Mouse (Mus musculus): ENCODE data around the gene Necab3. TPM values are rescaled to one million over a fixed set of nuclear protein-coding genes. Genes with fewer than 3 reads are reported as not detected.

Gene Necab3
- polyA plus RNA-seq, 1 experiment from 2014 or later: 17.4 TPM

DNA sequence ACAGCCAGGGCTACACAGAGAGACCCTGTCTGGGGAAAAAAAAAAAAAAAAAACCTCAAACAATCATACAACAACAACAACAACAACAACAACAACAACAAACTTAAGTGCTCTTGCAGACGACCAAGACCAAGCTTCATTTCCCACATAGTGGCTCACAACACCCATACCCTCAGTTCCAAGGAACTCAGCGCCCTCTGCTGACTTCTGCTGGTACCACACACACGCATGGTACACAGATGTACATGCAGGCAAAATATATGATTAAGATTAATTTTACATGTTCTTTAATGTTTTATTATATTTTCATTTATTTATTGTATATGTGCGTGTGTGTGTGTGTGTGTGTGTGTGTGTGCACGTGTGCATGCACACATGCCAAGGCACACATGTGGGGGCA is 27.7 kb upstream of the Necab3 start:
- Histone ChIP-seq H3K9me3 (no peaks in the 10 kb centered on the region), H3K4me1 (replicated peaks) (peaks cover 23% of the 10 kb centered on the region), H3K4me2 (no peak overlapping the region), H3K9ac (no peak overlapping the region), H3K36me3 (peaks cover 7% of the 10 kb centered on the region), H3K4me3 (no peak overlapping the region), H3K27me3 (no peaks in the 10 kb centered on the region), H3K27ac (replicated peaks) (no peak overlapping the region)
- ATAC-seq (ENCODE audit: low read depth): no peak
- WGBS: 69% methylated on average over 5 of the region's 5 CpGs

DNA sequence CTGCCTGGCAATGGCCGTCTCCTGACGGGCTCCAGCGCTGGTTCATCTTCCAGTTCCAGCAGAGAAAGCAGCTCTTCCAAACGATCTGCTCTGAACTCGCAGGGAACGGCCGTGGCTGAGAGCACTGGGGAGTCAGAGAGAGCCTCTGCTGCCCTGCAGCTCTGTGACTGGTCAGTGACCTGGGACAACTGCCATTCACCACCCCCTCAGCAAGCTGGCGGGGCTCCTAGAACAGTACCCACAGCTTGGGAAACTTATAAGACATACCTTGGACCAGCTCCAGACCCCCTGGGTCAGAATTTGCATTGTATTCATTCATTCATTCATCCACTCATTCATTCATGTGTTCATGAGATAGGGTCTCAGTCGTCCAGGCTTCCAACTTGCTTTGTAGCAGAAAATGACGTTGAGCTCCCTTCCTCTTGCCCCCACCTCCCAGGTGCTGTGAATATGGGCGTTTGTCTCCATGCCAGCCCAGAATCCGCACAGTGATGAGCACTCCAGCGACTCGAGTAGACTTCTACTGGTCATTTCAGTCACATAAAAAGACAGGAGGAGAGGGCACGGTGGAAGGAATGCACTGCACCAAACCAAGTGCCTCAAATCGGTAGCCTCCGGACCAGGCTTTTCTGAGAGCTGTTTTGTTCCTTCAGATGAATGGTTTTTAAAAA is 26.4 kb upstream of the Necab3 start:
- H3K9me3 ChIP-seq: no peaks in the 10 kb centered on the region
- H3K4me2 ChIP-seq: no peak overlapping the region
- H3K36me3 ChIP-seq: peaks cover 7% of the 10 kb centered on the region
- peaks cover 23% of the 10 kb centered on the region for H3K4me1 ChIP-seq (replicated peaks)
- H3K9ac ChIP-seq: 0 out of 2 replicates have a peak overlapping the region, but pooled peaks have one; percentile 12
- no peaks in the 10 kb centered on the region for H3K27me3 ChIP-seq
- no peak overlapping the region for H3K4me3 ChIP-seq
- no peak; the same call in 1 of the 2 replicates for ATAC-seq (ENCODE audit: low read depth)
- 58% methylated on average over 17 of the region's 17 CpGs for WGBS
- H3K27ac ChIP-seq (replicated peaks): peak overlapping the region; percentile 61; the same call in 1 of the 2 replicates

DNA sequence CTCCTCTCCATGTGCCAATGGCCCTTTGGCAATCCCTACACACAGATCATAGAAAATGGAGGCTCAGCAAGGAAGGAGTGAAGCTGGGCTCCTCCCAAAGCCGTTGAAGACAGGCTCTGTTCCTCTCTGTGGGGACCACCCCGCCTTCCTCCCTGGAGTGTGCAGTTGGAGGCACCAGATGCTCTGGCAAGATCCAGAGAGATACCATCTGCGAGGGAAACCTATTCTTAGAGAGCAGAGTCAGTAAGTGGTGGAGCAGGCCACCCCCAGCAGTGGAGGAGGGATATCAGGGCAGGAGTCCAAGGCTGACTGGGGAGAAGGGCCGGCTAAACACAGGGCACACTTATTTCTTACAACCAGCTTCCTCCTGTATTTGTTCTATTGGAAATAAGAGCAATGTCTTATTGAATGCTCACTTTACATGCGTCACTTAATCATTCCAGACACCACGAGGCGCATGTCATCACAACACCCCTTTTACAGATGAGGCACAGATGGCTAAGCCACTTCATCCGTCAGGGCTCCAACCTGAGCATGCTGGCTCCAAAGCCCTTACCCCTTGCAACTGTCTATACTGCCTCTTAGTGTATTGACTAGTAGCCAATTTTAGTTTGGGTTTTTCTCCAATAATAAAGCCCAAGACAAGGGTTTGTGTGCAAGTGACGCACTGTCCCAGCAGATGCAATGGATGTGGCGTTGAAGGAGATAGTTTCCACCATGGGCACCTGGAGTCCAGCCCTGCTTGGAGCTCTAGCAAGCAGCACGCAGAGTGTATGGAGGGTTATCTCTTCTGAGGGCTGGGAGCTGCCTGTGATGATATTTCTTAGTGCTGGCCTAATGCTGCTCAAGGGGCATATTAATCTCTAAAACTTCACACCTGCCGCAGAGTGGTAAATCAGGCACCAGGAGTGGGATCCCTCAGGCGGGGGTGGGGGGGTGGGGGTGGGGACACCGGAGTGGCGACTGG is 25.5 kb upstream of the Necab3 start:
- Histone ChIP-seq H3K27ac (replicated peaks) (peak overlapping the region; percentile 61), H3K4me2 (no peak overlapping the region)
- 41% methylated on average over 15 of the region's 15 CpGs for WGBS

DNA sequence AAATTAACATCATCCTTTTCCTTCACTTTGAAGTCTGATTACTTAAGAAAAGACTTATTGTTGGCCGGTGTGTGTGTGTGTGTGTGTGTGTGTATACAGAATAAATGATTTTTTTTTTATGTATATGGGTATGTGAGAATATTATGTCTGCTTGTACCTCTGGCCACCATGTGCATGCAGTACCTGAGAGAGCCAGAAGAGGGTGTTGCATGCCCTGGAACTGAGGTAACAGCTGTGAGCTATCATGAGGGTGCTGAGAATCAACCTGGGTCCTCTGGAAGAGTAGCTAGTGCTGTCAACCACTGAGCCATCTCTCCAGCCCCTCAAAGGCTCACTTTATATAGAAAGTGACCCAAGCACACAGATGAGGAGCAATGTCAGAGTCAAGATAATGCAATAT is 22.7 kb upstream of the Necab3 start:
- WGBS: 90% methylated on average over 1 of the region's 1 CpGs
- ATAC-seq (ENCODE audit: low read depth): no peak
- H3K27ac ChIP-seq (replicated peaks): no peak overlapping the region
- H3K4me2 ChIP-seq: no peak overlapping the region
- no peaks in the 10 kb centered on the region for H3K9me3 ChIP-seq
- no peak overlapping the region for H3K4me3 ChIP-seq
- H3K36me3 ChIP-seq: no peaks in the 10 kb centered on the region
- peaks cover 38% of the 10 kb centered on the region for H3K4me1 ChIP-seq (replicated peaks)
- H3K9ac ChIP-seq: no peak overlapping the region
- H3K27me3 ChIP-seq: no peaks in the 10 kb centered on the region

More for the DNA sequence above, 25.5 kb upstream of the Necab3 start:
- Histone ChIP-seq H3K36me3 (peaks cover 7% of the 10 kb centered on the region), H3K4me1 (replicated peaks) (peaks cover 23% of the 10 kb centered on the region), H3K27me3 (no peaks in the 10 kb centered on the region), H3K4me3 (no peak overlapping the region), H3K9ac (0 out of 2 replicates have a peak overlapping the region, but pooled peaks have one; percentile 12), H3K9me3 (no peaks in the 10 kb centered on the region)
- ATAC-seq (ENCODE audit: low read depth): peak; percentile 76

DNA sequence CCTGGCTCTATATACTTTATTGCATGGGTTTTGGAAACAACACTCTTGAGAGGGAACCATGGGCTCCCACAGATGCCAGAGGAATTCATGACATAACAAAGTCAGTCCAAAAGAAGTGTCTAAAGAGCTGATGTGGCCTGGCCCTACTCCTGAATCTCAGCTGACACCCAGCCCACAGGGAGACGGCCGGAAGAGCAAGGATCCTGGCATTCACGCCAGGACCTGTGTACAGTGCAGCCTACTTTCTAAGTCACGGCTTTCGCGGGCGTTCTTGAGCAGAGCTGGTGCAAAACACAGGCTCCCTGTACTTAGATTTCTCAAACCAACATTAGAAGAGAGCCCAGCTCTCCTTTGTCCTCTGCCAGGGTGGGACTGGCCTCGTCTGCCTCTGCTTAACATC is 21.9 kb upstream of the Necab3 start:
- ATAC-seq (ENCODE audit: low read depth): no peak
- Histone ChIP-seq H3K9me3 (no peaks in the 10 kb centered on the region), H3K9ac (no peak overlapping the region), H3K4me2 (no peak overlapping the region), H3K36me3 (no peaks in the 10 kb centered on the region), H3K27me3 (no peaks in the 10 kb centered on the region), H3K27ac (replicated peaks) (no peak overlapping the region; the same call in 1 of the 2 replicates), H3K4me1 (replicated peaks) (peaks cover 35% of the 10 kb centered on the region), H3K4me3 (no peak overlapping the region)
- WGBS: 75% methylated on average over 8 of the region's 8 CpGs

DNA sequence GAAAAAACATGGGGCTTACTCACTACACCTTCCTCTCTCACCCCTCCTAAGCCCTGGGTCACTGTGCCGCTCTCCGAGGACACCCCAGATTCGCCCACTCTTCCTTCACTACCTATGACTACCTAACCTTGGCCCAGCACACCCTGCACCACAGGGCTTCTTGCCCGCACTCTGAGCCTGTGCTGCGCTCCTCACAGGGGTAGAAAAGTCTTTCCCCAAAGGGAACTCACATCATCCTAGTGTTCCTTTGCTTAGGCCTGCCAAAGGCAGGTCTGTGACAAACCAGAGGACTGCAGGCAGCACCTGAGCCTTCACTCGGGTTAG is 19.0 kb upstream of the Necab3 start:
- 0 out of 2 replicates have a peak, but pooled peaks have one; percentile 38 for ATAC-seq (ENCODE audit: low read depth)
- WGBS: 59% methylated on average over 6 of the region's 6 CpGs
- H3K36me3 ChIP-seq: no peaks in the 10 kb centered on the region
- no peaks in the 10 kb centered on the region for H3K27me3 ChIP-seq
- peak overlapping the region; percentile 75 for H3K27ac ChIP-seq (replicated peaks)
- peak overlapping the region; percentile 22; the same call in 1 of the 2 replicates for H3K9ac ChIP-seq
- H3K4me2 ChIP-seq: no peak overlapping the region
- no peak overlapping the region for H3K4me3 ChIP-seq
- H3K4me1 ChIP-seq (replicated peaks): peaks cover 19% of the 10 kb centered on the region
- no peaks in the 10 kb centered on the region for H3K9me3 ChIP-seq

DNA sequence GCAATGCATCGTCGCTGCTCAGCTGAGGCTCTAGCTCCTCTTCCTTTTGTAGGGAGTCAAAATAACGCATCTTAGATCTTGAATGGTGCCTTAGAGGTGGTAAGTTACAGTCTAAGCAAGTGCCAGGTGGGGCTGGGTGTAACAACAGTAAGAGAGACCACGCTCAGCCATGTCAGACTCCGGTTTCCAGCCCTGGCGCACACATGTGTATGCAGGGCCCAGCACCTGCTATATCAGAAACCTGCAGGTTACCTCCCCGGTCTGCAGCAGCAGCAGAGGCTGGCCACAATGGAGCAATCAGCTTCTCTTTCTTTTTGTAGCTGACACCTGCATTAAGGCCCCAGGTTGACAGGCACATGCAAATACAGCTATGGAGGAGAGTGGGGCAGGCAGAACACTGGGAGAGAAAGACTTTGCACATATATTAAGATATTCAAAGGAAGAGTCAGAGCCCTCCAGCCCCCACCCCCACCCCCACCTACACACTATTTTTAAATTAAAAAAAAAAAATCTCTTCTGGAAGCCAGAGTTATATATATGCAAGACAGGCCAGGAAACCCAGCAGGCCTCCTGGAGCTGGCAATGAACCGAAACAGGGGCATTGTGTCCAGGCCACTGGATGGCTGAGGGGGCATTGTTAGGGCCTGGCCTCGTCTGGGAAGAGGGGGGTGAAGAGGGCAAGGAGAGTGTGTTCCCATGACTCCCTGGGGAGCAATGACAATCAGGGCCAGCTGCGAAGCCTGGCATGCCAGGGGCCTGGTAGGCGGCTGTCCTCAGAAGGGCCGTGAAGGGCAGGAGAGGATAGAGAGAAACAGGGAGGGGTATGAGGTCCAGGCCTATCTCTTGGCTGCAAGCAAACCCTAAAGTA is 18.4 kb upstream of the Necab3 start:
- Histone ChIP-seq H3K27ac (replicated peaks) (peak overlapping the region; percentile 75), H3K27me3 (no peaks in the 10 kb centered on the region), H3K9ac (peak overlapping the region; percentile 53), H3K4me2 (no peak overlapping the region), H3K9me3 (no peaks in the 10 kb centered on the region), H3K36me3 (no peaks in the 10 kb centered on the region), H3K4me1 (replicated peaks) (peaks cover 19% of the 10 kb centered on the region), H3K4me3 (no peak overlapping the region)
- peak; percentile 75 for ATAC-seq (ENCODE audit: low read depth)
- WGBS: 15% methylated on average over 12 of the region's 12 CpGs

DNA sequence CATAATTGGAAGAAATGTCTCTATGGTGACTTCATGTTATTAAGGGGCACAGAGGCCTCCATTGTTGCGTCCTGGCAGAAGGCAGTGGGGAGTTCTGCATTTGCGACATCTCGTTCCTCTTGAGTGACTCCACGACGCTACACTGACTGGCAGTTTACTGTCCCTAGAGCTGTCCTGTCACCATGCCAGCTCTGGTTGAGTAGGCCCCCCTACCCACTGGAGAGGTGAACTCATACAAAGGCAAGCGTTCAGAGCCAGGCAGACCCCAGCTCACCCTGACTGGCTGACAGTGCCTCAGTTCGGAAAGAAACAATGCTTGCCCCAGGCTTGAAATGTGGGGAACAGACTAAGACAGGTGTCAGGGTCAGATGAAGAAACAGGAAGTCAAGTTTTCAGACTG is 15.6 kb upstream of the Necab3 start:
- no peak overlapping the region for H3K4me3 ChIP-seq
- WGBS: 23% methylated on average over 7 of the region's 7 CpGs

DNA sequence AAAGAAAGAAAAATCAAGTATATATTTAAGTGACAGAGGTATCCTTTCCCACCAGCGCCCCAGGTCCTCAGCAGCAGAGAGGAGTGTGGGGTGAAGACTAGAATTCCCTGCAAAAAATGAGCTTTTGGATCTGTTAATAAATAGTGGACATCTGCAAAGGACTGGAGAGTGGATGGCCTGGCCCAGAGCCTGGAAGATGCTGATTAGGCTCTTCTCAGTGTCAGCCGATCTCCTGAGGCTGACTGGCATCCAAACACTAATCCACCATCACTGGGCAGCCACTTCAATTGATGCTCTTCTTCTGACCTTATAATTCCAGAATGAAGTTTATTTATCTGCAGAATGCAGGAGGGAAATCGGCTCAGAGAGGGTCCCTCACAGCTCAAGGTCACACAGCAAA is 14.3 kb upstream of the Necab3 start:
- Histone ChIP-seq H3K4me1 (replicated peaks) (peaks cover 44% of the 10 kb centered on the region), H3K27me3 (no peaks in the 10 kb centered on the region), H3K36me3 (no peaks in the 10 kb centered on the region), H3K4me2 (no peak overlapping the region), H3K4me3 (no peak overlapping the region), H3K9me3 (no peaks in the 10 kb centered on the region), H3K9ac (no peak overlapping the region), H3K27ac (replicated peaks) (no peak overlapping the region)
- whole genome bisulfite sequencing: 82% methylated on average over 3 of the region's 3 CpGs
- ATAC-seq (ENCODE audit: low read depth): no peak

More for the DNA sequence above, 15.6 kb upstream of the Necab3 start:
- no peak overlapping the region for H3K4me2 ChIP-seq
- no peak overlapping the region for H3K9ac ChIP-seq
- no peaks in the 10 kb centered on the region for H3K36me3 ChIP-seq
- no peak for ATAC-seq (ENCODE audit: low read depth)
- no peaks in the 10 kb centered on the region for H3K27me3 ChIP-seq
- H3K27ac ChIP-seq (replicated peaks): no peak overlapping the region
- peaks cover 32% of the 10 kb centered on the region for H3K4me1 ChIP-seq (replicated peaks)
- no peaks in the 10 kb centered on the region for H3K9me3 ChIP-seq

DNA sequence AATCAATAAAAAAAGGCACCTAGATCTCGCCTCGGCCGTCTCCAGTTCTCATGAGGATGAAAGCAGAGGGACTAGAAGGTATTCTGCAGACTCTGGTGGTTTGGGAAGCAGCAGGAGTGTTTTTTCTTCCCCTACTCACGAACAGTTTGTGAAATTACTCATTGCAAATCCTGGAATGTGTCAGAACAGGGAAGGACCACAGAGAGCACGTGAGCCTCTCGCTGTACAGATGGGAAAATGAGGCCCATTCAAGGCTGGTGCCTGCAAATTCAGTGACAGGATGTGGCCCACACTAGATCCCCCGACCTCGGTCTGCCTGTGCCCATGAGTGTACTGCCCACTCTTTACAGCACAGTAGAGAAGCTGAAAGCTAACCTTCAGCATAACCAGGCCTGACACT is 13.3 kb upstream of the Necab3 start:
- Histone ChIP-seq H3K27me3 (no peaks in the 10 kb centered on the region), H3K4me3 (no peak overlapping the region), H3K9me3 (no peaks in the 10 kb centered on the region), H3K27ac (replicated peaks) (no peak overlapping the region; the same call in 1 of the 2 replicates), H3K4me2 (no peak overlapping the region), H3K4me1 (replicated peaks) (peaks cover 42% of the 10 kb centered on the region), H3K9ac (no peak overlapping the region), H3K36me3 (no peaks in the 10 kb centered on the region)
- ATAC-seq (ENCODE audit: low read depth): no peak
- 72% methylated on average over 8 of the region's 8 CpGs for WGBS

DNA sequence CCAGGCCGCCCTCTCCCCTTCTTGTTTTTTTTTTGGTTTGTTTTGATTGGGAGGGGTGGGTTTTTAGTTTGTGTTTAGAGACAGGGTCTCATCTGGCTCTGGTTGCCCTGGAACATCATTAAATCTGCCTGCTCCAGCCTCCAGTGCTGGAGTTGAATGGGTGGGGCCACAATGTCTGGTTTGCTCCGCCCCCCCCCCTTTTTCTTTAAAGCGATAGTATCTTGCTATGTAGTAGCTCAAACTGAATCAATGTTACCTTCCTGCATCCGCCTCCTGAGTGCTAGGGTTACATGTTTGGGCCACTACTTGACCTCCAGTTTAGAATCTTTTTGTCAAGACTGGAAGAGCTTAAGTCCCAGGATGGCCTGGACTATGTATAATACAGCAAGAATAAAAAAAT is 12.6 kb upstream of the Necab3 start:
- Histone ChIP-seq H3K9me3 (no peaks in the 10 kb centered on the region), H3K4me1 (replicated peaks) (peaks cover 44% of the 10 kb centered on the region), H3K27ac (replicated peaks) (no peak overlapping the region), H3K36me3 (no peaks in the 10 kb centered on the region), H3K4me3 (no peak overlapping the region), H3K27me3 (no peaks in the 10 kb centered on the region), H3K4me2 (no peak overlapping the region), H3K9ac (no peak overlapping the region)
- no peak for ATAC-seq (ENCODE audit: low read depth)
- 83% methylated on average over 4 of the region's 4 CpGs for WGBS

Data from neural tube, embryonic 13.5 days (tissue).